Mouse (Mus musculus): ENCODE data around the gene 4930544D05Rik. TPM values are rescaled to one million over a fixed set of nuclear protein-coding genes. Genes with fewer than 3 reads are reported as not detected.

4930544D05Rik gene
- polyA plus RNA-seq, 1 experiment: not detected

- Histone ChIP-seq H3K4me1 (ENCODE audit: control insufficient read depth, insufficient read depth, low read length) (peaks cover 45% of the 10 kb centered on the region), H3K27ac (ENCODE audit: insufficient read depth, low read length) (peak overlapping the region; percentile 30), H3K4me3 (ENCODE audit: insufficient read depth, low read length) (no peak overlapping the region)
- TF ChIP-seq POLR2A (IDR thresholded peaks at IDR 0.05; ENCODE audit: low read depth, low read length) (no peak), CTCF (IDR thresholded peaks at IDR 0.05; ENCODE audit: borderline replicate concordance, insufficient read depth, low read length) (no peak)
Observed at GRCm38 (mm10) chr11:70580921-70581320, 34.7 kb upstream of the 4930544D05Rik start.

- H3K27ac ChIP-seq (ENCODE audit: insufficient read depth, low read length): no peak overlapping the region
Observed at GRCm38 (mm10) chr11:70582196-70582595, 33.5 kb upstream of the 4930544D05Rik start.

GRCm38 (mm10) chr11:70583022-70583714 lies 32.5 kb upstream of the 4930544D05Rik start:
- no peak overlapping the region for H3K27ac ChIP-seq (ENCODE audit: insufficient read depth, low read length)
- TF ChIP-seq CTCF (IDR thresholded peaks at IDR 0.05; ENCODE audit: borderline replicate concordance, insufficient read depth, low read length): no peak
- no peak for TF ChIP-seq POLR2A (IDR thresholded peaks at IDR 0.05; ENCODE audit: low read depth, low read length)
- no peak overlapping the region for H3K4me3 ChIP-seq (ENCODE audit: insufficient read depth, low read length)
- peaks cover 41% of the 10 kb centered on the region for H3K4me1 ChIP-seq (ENCODE audit: control insufficient read depth, insufficient read depth, low read length)

More at GRCm38 (mm10) chr11:70582196-70582595, 33.5 kb upstream of the 4930544D05Rik start:
- peaks cover 49% of the 10 kb centered on the region for H3K4me1 ChIP-seq (ENCODE audit: control insufficient read depth, insufficient read depth, low read length)
- H3K4me3 ChIP-seq (ENCODE audit: insufficient read depth, low read length): no peak overlapping the region
- TF ChIP-seq CTCF (IDR thresholded peaks at IDR 0.05; ENCODE audit: borderline replicate concordance, insufficient read depth, low read length): no peak
- TF ChIP-seq POLR2A (IDR thresholded peaks at IDR 0.05; ENCODE audit: low read depth, low read length): no peak

- H3K27ac ChIP-seq (ENCODE audit: insufficient read depth, low read length): no peak overlapping the region
- no peak overlapping the region for H3K4me3 ChIP-seq (ENCODE audit: insufficient read depth, low read length)
- H3K4me1 ChIP-seq (ENCODE audit: control insufficient read depth, insufficient read depth, low read length): peaks cover 40% of the 10 kb centered on the region
- TF ChIP-seq POLR2A (IDR thresholded peaks at IDR 0.05; ENCODE audit: low read depth, low read length): no peak
- no peak for TF ChIP-seq CTCF (IDR thresholded peaks at IDR 0.05; ENCODE audit: borderline replicate concordance, insufficient read depth, low read length)
Observed at GRCm38 (mm10) chr11:70583775-70584174, 31.9 kb upstream of the 4930544D05Rik start.

- TF ChIP-seq POLR2A (IDR thresholded peaks at IDR 0.05; ENCODE audit: low read depth, low read length): peak; percentile 42; the same call in 1 of the 2 replicates
- TF ChIP-seq CTCF (IDR thresholded peaks at IDR 0.05; ENCODE audit: borderline replicate concordance, insufficient read depth, low read length): no peak
- Histone ChIP-seq H3K27ac (ENCODE audit: insufficient read depth, low read length) (peak overlapping the region; percentile 98), H3K4me1 (ENCODE audit: control insufficient read depth, insufficient read depth, low read length) (peaks cover 26% of the 10 kb centered on the region), H3K4me3 (ENCODE audit: insufficient read depth, low read length) (no peak overlapping the region)
Observed at GRCm38 (mm10) chr11:70585457-70585856, 30.2 kb upstream of the 4930544D05Rik start.

- peaks cover 20% of the 10 kb centered on the region for H3K4me1 ChIP-seq (ENCODE audit: control insufficient read depth, insufficient read depth, low read length)
- TF ChIP-seq POLR2A (IDR thresholded peaks at IDR 0.05; ENCODE audit: low read depth, low read length) (0 out of 2 replicates have a peak, but pooled peaks have one; percentile 28), CTCF (IDR thresholded peaks at IDR 0.05; ENCODE audit: borderline replicate concordance, insufficient read depth, low read length) (no peak)
- peak overlapping the region; percentile 98 for H3K27ac ChIP-seq (ENCODE audit: insufficient read depth, low read length)
- no peak overlapping the region for H3K4me3 ChIP-seq (ENCODE audit: insufficient read depth, low read length)
Observed at GRCm38 (mm10) chr11:70586261-70586660, 29.4 kb upstream of the 4930544D05Rik start.

- peaks cover 20% of the 10 kb centered on the region for H3K4me1 ChIP-seq (ENCODE audit: control insufficient read depth, insufficient read depth, low read length)
- TF ChIP-seq POLR2A (IDR thresholded peaks at IDR 0.05; ENCODE audit: low read depth, low read length): no peak
- H3K27ac ChIP-seq (ENCODE audit: insufficient read depth, low read length): peak overlapping the region; percentile 98
- no peak overlapping the region for H3K4me3 ChIP-seq (ENCODE audit: insufficient read depth, low read length)
Observed at GRCm38 (mm10) chr11:70586954-70587353, 28.7 kb upstream of the 4930544D05Rik start.

GRCm38 (mm10) chr11:70591733-70592132 lies 23.9 kb upstream of the 4930544D05Rik start:
- H3K4me1 ChIP-seq (ENCODE audit: control insufficient read depth, insufficient read depth, low read length): peaks cover 3% of the 10 kb centered on the region
- H3K27ac ChIP-seq (ENCODE audit: insufficient read depth, low read length): no peak overlapping the region
- H3K4me3 ChIP-seq (ENCODE audit: insufficient read depth, low read length): no peak overlapping the region
- TF ChIP-seq CTCF (IDR thresholded peaks at IDR 0.05; ENCODE audit: borderline replicate concordance, insufficient read depth, low read length): no peak
- TF ChIP-seq POLR2A (IDR thresholded peaks at IDR 0.05; ENCODE audit: low read depth, low read length): no peak

- H3K4me3 ChIP-seq (ENCODE audit: insufficient read depth, low read length): no peak overlapping the region
- H3K4me1 ChIP-seq (ENCODE audit: control insufficient read depth, insufficient read depth, low read length): no peaks in the 10 kb centered on the region
- no peak overlapping the region for H3K27ac ChIP-seq (ENCODE audit: insufficient read depth, low read length)
- TF ChIP-seq CTCF (IDR thresholded peaks at IDR 0.05; ENCODE audit: borderline replicate concordance, insufficient read depth, low read length) (no peak), POLR2A (IDR thresholded peaks at IDR 0.05; ENCODE audit: low read depth, low read length) (no peak)
Observed at GRCm38 (mm10) chr11:70594253-70594989, 21.2 kb upstream of the 4930544D05Rik start.

- H3K4me3 ChIP-seq (ENCODE audit: insufficient read depth, low read length): no peak overlapping the region
- no peaks in the 10 kb centered on the region for H3K4me1 ChIP-seq (ENCODE audit: control insufficient read depth, insufficient read depth, low read length)
- H3K27ac ChIP-seq (ENCODE audit: insufficient read depth, low read length): no peak overlapping the region
- TF ChIP-seq POLR2A (IDR thresholded peaks at IDR 0.05; ENCODE audit: low read depth, low read length): no peak
- TF ChIP-seq CTCF (IDR thresholded peaks at IDR 0.05; ENCODE audit: borderline replicate concordance, insufficient read depth, low read length): no peak
Observed at GRCm38 (mm10) chr11:70595638-70596037, 20.0 kb upstream of the 4930544D05Rik start.
